Mouse (Mus musculus) regulatory T cell (primary cell): Measurements from ENCODE around the gene Zc3h7b.

Experiments used
- in situ Hi-C: fragments of 300-600 bp; cut with MboI, MseI; formaldehyde crosslinking; loops from one replicate; pipeline ENCODE4 v1.15.1; 2025; ENCODE audit warnings: high pct_unique_total_duplicates

Zc3h7b gene

GRCm38 (mm10) chr15:81813986-81814705, 69.3 kb downstream of the Zc3h7b start:
- in situ Hi-C loops, result no loop called here

- in situ Hi-C loops, result no loop called here
Measured at GRCm38 (mm10) chr15:81814716-81815370, 70.0 kb downstream of the Zc3h7b start.

- in situ Hi-C loops, result no loop called here
Measured at GRCm38 (mm10) chr15:81818404-81818803, 73.5 kb downstream of the Zc3h7b start.

GRCm38 (mm10) chr15:81822631-81823030, 77.8 kb downstream of the Zc3h7b start:
- in situ Hi-C loops, result no loop called here

- in situ Hi-C loops, result no loop called here
Measured at GRCm38 (mm10) chr15:81824832-81825231, 80.0 kb downstream of the Zc3h7b start.

- in situ Hi-C loops, result no loop called here
Measured at GRCm38 (mm10) chr15:81828426-81829207, 83.8 kb downstream of the Zc3h7b start.

GRCm38 (mm10) chr15:81829208-81829580, 84.3 kb downstream of the Zc3h7b start:
- in situ Hi-C loops, result no loop called here

- in situ Hi-C loops, result loop anchor here (5.0 kb wide), 1 partner anchor 92 kb away; no protein-coding TSS in a partner anchor
Measured at GRCm38 (mm10) chr15:81830530-81830929, 85.7 kb downstream of the Zc3h7b start.

- in situ Hi-C loops, result loop anchor here (5.0 kb wide), 1 partner anchor 91 kb away; no protein-coding TSS in a partner anchor
Measured at GRCm38 (mm10) chr15:81831136-81831825, 86.4 kb downstream of the Zc3h7b start.

- in situ Hi-C loops, result loop anchor here (5.0 kb wide), 1 partner anchor 90 kb away; no protein-coding TSS in a partner anchor
Measured at GRCm38 (mm10) chr15:81832219-81832618, 87.4 kb downstream of the Zc3h7b start.

- in situ Hi-C loops, result loop anchor here (5.0 kb wide), 1 partner anchor 89 kb away; no protein-coding TSS in a partner anchor
Measured at GRCm38 (mm10) chr15:81833481-81833880, 88.6 kb downstream of the Zc3h7b start.

- in situ Hi-C loops, result loop anchor here (5.0 kb wide), 1 partner anchor 88 kb away; no protein-coding TSS in a partner anchor
Measured at GRCm38 (mm10) chr15:81834171-81834841, 89.4 kb downstream of the Zc3h7b start.

- in situ Hi-C loops, result no loop called here
Measured at GRCm38 (mm10) chr15:81835007-81835880, 90.4 kb downstream of the Zc3h7b start.

GRCm38 (mm10) chr15:81836124-81836821, 91.4 kb downstream of the Zc3h7b start:
- in situ Hi-C loops, result no loop called here

GRCm38 (mm10) chr15:81836966-81837920, 92.4 kb downstream of the Zc3h7b start:
- in situ Hi-C loops, result no loop called here

- in situ Hi-C loops, result no loop called here
Measured at GRCm38 (mm10) chr15:81838554-81839235, 93.8 kb downstream of the Zc3h7b start.

- in situ Hi-C loops, result no loop called here
Measured at GRCm38 (mm10) chr15:81839634-81840033, 94.8 kb downstream of the Zc3h7b start.

GRCm38 (mm10) chr15:81840306-81840705, 95.4 kb downstream of the Zc3h7b start:
- in situ Hi-C loops, result no loop called here
